Mouse (Mus musculus) granulocyte monocyte progenitor cell, adult 5-6 weeks (primary cell): ENCODE results near the gene Taar5. TPM values are rescaled to one million over a fixed set of nuclear protein-coding genes. Genes with fewer than 3 reads are reported as not detected.

Experiments
- ATAC-seq: replicated peaks from 2 replicates; pipeline ENCODE4 v1.8.0; 2016; ENCODE audit warnings: mild to moderate bottlenecking, moderate TSS enrichment, inconsistent platforms; ENCODE audit not compliant: poor library complexity, severe bottlenecking
- total RNA-seq, 2 experiments: library from RNA; stranded (forward) in 1 of 2; stranded (reverse) in 1 of 2; fragments of 200-712, 200-1000 nt in 1 of 2; fragments of >200 nt in 1 of 2; fragmentation: Nextera tagmentation in 1 of 2; gene quantifications; 2 replicates each; pipeline ENCODE4 v1.2.3; 2014 to 2017

Gene Taar5
- total RNA-seq (2014; fragmentation: Nextera tagmentation), result not detected in 2 replicates
- total RNA-seq (2017), result not detected in 2 replicates

DNA sequence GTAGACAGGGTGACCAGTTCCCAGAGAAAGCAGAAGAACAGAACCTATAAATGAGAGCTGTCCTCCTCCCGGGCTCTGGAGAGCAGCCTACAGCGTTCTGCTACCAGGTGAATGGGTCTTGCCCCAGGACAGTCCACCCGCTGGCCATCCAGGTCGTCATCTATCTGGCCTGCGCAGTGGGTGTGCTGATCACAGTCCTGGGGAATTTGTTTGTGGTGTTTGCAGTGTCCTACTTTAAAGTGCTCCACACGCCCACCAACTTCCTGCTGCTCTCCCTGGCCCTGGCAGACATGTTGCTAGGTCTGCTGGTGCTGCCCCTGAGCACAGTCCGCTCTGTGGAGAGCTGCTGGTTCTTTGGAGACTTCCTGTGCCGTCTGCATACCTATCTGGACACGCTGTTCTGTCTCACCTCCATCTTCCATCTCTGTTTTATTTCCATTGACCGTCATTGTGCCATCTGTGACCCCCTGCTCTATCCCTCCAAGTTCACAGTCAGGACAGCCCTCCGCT, at the start of gene Taar5:
Gene Taar5, plus strand, starts transcription at position 51 of the 510 bp plus-strand sequence.
- ATAC-seq, result no peak

DNA sequence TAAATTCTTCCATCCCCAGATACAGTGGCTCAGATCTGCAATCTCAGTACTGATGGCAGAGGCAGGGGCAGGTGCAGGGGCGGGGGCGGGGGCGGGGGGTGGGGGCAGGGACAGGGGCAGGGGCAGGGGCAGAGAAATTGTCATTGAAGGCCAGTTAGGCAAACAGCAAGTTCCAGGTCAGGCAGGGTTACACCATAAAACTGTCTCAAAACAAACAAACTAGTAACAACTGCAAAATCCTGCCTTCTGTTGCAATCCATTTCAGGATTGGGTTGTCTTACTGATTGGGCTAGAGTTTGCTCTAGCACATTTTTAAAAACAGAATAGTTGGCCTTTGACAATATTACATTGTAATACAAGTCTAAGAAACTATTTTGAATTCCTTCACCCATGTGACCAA, 48.0 kb upstream of the Taar5 start:
- ATAC-seq, result no peak

DNA sequence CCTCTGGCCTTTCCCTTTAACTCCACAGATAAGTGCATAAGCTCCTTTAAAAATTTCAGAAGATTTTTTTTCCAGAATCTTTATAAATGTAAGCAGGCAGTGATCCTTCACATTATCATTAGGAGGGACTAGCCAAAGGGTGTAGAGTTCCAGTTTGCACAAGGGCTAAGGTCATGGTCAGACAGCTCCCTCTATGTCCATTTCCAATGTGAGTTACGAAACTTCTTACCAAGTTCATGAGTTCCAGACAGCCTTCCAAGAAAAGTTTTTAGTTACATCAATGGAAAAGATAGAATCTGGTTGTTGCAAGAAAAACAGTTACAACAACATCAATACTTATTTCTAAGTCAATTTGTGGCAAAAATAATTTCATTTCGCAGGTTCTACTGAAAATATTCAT, 46.6 kb upstream of the Taar5 start:
- ATAC-seq, result no peak

DNA sequence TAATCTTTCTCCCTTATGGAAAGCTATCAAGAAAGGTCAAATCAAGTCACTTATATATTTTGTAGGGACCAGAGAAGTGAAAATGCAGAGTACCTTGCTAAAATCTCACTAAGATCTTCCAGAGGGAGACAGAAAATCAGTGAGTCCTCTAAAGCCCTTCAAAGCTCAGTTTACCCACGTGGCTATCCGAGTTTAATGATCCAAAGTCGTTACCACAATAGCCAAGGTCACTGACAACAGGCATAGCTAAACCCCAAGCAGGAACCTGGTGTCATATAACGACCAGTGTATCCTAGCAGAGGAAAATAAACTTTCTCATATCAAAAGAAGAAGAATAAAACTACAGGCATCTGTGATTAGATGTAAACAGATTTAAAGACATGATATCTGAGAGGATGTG, 32.9 kb upstream of the Taar5 start:
- no peak for ATAC-seq

DNA sequence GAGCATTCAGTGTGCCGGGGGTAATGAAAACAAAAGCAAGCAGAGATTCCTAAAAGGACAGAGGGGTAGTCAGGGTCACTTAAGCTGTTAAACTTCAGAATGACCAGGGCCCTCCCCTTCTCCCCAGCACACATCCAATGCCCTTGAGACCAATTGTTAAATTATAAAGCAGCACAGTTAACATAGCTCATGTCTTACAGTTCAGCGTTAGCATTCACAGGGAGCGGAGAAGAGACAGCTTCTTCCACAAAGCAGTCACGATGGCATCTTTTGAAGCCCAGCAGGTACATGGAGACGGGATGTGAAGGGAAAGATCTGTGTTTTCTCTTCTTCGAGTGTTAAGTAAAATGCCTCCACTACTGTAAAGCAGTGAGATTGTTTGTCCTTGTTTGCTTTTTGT, 32.2 kb upstream of the Taar5 start, which contains the start of gene Taar2:
Gene Taar2, plus strand, starts transcription at position 261 of the 400 bp plus-strand sequence.
- no peak for ATAC-seq

DNA sequence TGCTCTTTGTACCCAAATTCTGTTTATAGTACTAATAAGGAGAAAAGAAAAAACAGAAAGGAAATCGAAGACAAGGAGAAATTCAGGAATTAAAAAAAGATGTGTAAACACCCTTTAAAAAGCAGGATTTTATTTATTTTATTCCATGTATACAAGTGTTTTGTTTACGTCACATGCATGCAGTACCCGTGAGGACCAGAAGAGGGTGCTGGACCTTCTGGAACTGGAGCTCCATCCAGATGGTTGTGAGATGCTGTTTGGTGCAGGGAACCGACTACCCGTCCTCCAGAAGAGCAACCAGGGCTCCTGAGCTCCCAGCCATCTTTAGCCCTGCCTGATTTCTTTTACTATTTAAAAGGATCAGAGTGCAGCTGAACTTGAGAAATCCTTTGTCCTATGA, 28.0 kb upstream of the Taar5 start:
- ATAC-seq, result peak; percentile 72

DNA sequence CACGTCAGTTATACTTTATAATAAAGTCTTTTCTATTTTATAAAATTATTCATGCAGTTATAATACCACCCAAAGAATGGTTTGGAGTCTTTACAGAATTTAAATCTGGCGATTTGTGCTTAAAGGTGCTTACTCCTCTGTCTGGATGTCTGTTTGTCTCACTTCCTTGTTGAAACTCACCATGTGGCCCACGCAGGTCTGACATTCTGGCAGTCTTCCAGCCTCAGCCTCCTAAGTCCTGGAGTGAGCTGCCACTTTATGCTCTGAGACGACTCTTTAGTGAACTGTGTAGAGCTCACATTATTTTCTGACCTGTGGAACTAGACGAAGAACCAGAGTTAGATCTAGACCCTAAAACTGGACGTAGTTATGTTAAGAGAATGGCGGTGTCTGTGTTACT, 22.5 kb upstream of the Taar5 start:
- ATAC-seq, result no peak

DNA sequence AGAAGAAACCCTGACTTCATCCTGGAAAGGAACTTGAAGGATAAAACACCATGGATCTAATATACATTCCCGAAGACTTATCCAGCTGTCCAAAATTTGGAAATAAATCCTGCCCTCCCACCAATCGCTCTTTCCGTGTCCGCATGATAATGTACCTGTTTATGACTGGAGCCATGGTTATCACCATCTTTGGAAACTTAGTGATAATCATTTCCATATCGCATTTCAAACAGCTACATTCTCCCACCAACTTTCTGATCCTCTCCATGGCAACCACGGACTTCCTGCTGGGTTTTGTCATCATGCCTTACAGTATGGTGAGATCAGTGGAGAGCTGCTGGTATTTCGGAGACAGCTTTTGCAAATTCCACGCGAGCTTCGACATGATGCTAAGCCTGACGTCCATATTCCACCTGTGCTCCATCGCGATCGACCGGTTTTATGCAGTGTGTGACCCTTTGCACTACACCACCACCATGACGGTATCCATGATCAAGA, 20.9 kb upstream of the Taar5 start, which contains the start of gene Taar3:
Gene Taar3, plus strand, starts transcription at position 51 of the 498 bp plus-strand sequence.
- ATAC-seq, result no peak

DNA sequence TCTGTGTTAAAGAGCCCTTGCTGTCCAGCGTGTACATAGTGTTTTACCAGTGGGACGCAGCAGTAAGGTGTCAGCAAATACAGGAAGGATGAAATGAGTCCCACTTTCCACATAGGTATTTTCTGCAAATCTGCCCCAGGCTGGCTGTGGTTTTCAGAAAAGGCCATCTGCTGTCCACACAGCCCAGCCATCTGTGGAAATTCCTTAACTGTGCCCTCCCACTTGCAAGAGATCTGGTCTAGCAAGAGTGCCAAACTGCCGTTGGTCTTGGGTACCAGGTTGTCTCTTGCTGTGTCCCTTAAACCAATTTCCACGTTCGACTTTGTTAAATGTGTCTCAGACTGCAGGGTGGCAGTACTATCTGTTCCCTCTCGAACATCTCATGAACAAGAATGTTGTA, 18.8 kb upstream of the Taar5 start:
- no peak for ATAC-seq

DNA sequence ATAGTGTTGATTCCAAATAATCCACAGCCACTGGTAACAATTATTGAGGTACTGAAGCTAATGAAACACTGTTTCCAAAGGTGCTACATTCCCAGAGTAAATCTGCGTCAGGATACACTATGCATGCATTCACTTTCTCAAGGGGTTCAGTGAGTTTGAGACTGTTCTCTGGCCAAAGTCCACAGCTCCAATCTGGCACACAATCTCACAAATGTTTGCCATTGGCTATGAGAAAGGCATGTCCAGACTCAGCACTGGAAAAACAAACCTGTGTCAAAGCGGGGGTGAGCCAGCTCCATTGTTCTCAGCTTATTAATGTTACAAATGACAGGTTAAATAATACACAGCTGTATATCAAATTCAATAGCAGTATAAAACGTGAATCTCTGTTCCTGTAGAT, 11.4 kb upstream of the Taar5 start:
- no peak for ATAC-seq

DNA sequence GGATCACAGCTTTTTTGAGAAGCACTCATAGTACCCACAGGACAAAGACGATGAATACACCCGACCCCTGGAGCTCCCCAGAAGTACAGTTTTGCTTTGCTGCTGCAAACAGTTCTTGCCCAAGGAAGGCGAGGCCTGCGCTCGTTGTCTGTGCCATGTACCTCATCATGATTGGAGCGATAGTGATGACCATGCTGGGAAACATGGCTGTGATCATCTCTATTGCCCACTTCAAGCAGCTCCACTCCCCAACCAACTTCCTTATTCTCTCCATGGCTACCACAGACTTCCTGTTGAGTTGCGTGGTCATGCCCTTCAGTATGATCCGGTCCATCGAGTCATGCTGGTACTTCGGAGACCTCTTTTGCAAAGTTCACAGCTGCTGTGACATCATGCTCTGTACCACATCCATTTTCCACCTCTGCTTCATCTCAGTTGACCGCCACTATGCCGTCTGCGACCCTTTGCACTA, 10.0 kb upstream of the Taar5 start, which contains the start of gene Taar4:
Gene Taar4, plus strand, starts transcription at position 51 of the 472 bp plus-strand sequence.
- ATAC-seq, result peak; percentile 94

DNA sequence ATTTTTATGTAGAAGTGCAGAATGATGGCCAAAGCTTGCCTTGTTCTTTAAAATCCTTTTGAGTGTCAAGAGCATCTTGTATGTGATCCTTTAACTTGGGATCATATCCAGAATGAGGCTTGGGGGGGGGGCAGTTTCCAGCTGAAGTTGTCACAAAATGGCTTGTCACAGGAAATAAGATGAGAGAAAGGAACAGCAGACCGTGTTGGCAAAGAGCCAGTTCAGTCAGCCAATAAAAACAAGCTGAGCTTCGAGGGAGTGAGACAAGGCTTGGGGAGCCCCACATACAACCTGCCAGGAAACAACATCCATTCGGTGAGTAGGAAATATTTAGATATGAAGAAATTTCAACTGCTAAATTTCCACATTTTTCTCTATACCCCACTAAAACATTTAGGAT, 7.1 kb upstream of the Taar5 start:
- no peak for ATAC-seq

DNA sequence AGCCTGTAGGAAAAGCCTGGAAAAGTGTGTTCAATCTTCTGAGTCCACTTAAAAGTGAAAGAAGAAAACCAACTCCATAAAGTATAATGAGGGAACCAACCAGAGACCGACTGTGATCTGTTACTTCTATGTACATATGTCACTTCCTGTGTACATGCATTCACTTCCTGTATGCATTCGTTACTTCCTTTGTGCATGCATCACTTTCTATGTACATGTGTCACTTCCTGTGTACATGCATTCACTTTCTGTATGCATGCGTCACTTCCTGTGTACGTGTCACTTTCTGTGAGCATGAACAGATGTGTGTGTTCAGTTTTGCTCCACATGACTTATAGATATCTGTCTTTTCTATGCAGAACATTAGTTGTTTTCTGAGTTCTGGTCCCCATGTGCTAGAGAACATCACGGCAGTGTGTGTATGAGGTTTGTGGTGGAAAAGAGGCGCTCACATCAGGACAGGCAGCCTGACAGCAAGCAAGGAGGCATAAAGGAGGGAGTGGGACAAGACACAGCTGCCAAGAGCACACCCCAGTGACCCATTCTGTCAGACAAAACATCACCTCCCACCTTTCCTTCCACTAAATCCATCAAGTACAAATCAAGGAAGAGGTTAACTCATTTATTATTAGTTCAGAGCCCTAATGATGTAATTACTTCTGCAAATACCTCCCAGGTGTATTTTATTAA, 5.4 kb upstream of the Taar5 start:
- ATAC-seq, result peak; percentile 56

DNA sequence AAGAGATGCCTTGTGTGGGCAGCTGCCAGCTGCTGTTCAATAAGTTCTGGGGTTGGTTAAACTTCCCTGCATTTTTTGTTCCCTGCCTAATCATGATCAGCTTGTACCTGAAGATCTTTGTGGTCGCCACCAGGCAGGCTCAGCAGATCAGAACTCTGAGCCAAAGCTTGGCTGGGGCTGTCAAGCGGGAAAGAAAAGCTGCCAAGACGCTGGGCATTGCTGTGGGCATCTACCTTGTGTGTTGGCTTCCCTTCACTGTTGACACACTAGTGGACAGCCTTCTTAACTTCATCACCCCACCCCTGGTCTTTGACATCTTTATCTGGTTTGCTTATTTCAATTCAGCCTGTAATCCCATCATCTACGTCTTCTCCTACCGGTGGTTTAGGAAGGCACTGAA, 750 bp downstream of the Taar5 start:
- ATAC-seq, result no peak

DNA sequence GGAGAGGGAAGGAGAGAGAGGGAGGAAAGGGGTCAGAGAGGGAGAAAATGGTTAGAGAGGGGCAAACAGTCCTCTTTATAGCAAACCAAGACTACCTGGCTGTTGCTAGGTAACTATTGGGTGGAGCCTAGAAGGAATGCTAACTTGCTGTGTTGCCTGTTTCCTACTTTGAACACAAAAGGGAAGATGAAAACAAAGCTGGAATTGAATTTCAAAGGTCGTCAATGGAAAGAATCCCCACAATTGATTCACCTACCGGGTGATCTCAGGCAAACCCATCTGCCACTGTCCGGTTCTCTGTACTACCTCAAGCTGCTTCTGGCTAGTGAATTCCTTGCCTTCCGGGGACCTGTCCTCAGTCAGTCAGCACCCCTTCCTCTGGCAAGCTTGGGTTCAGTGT, 7.5 kb downstream of the Taar5 start:
- ATAC-seq, result no peak

DNA sequence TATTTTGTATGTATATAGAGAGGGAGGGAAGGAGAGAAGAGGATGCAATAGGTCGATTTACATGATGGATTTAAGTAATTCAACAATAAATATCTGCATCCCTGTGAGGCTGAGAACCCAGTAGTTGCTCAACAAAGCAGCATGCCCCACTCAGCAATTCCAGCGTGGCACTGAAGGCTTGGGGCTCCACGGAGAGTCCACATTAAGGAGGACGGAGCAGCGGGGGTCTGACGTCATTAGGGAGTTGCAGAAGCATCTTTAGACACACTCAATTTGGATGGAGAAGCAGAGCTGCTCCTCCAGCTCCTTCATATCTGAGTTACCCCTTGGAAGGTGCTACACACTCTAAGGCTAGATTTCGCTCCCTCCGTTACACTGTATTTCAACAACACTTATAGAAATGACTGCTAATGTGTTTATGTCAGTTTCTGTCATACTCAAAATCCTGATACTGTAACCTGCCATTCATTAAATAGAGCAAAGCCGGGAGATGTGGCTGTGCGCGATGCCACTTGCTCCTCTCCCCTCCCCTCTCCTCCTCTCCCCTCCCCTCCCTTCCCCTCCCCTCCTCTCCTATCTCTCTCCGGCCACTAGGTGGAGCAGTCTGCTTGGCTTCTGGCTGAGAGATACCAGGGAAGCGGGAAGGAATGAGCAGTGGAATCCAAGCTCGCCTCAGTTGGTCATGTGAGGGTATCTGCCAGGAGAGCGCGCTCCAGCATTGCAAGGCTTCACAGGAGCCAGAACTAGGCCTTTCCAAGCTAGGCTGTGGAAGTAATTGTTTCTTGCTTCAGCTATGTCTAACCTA, 8.6 kb downstream of the Taar5 start:
- peak; percentile 100 for ATAC-seq

DNA sequence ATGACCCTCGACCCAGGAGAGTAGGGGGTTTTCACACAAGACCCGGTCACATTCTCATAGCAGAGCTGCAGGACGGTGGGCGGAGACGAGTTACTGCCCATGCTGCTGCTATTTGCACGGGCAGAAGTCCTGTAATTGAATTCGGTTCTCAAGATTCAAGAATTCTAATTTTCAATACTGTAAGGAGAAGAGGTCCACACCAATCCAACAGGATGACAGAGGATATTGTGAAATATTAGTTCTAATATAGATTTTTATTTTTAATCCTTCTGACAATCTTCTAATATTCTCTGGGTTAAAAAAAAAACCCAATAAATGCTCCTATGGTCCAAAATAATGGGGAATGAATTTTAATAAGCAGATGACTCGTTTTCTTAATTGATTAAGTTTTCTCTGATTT, 15.0 kb downstream of the Taar5 start, which contains the start of gene Taar6:
Gene Taar6, minus strand, starts transcription at position 101 of the 400 bp plus-strand sequence.
- no peak for ATAC-seq

DNA sequence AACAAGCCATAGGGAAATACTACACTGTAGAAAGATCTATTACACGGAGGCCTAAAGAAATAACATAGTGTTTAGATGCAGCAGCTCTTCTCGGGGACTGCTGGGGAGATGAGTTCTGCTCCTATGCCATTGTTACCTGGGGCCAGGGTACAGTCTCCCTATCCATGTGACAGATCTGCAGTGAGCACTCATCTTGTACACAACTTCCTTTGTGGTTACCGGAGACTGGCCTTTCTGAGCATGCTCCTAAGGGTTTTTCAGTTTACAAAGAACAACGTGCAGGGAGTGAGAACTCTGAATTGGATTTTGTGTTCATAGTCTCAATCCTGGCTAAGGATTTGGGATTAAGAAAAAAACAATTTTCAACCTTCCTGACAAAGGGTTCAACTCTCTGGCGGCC, 15.9 kb downstream of the Taar5 start:
- no peak for ATAC-seq

DNA sequence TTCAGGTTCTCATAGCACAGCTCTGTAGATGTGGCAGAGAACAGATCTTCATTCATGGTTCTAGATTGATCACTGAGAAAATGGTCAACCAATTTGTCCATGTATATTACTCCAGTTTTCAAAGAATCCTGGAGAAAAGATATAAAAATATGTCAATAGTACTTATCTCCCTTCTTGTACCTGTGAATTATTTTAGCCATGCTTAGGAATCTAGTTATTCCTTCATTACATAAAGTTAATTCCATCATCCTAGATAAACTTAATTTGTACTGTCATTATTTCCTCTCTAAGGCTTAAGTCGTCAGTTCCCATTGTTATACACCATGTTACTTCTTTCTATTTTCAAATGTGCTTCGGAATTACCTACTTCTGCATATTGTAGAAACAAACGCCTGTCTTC, 22.9 kb downstream of the Taar5 start, which contains the start of gene Taar7a:
Gene Taar7a, minus strand, starts transcription at position 101 of the 400 bp plus-strand sequence.
- ATAC-seq, result no peak

DNA sequence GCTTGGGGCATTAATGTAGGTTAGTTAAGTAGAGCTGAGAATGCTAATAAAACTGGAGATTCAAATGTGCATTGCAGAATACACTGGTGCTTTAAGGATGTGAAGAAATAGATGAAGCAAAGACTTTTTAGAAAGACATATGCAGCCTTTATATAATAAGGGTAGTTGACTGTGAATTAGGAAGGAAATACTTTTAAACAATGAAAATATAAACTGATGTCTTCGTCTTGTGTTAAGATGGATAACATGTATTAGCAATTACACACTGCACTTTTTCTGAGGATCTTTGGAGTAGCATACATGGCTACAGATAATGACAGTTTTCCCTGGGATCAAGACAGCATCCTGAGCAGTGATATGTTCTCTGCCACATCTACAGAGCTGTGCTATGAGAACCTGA, 29.1 kb downstream of the Taar5 start, which contains the start of gene Taar7b:
Gene Taar7b, plus strand, starts transcription at position 301 of the 400 bp plus-strand sequence.
- ATAC-seq, result no peak

DNA sequence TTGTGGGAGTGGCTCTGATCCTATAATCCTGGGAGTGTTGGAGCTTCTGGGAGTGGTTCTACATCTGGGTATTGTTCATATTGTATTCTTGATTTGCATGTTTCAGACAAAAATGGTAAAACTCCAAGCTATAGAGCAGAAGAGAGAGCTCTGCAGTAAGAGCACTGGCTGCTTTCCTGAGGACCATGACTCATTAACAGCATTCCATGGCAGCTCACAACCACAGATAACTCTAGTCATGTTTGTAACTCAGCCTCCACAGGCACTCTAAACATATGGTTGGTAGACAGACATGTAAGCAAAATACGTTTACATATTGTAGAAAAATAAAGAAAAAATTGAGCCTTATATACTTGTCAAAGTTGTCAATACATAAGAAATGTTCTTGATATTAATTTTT, 35.9 kb downstream of the Taar5 start:
- ATAC-seq, result no peak
